Mouse (Mus musculus): ENCODE results near the gene Raf1. TPM values are rescaled to one million over a fixed set of nuclear protein-coding genes. Genes with fewer than 3 reads are reported as not detected.
A peak's percentile ranks its signal among the peaks of the same experiment; 100 is the strongest.

The Raf1 gene
- 89.1 and 89.4 TPM in 2 replicates for polyA plus RNA-seq (2012; ENCODE audit: insufficient read depth, insufficient read length, missing spikeins)

- peak within 1 kb of the TSS; percentile 98 for H3K27ac ChIP-seq (ENCODE audit: insufficient read depth, low read depth, low read length)
- no peak for TF ChIP-seq POLR2A (IDR thresholded peaks at IDR 0.05; ENCODE audit: borderline replicate concordance, low read depth, low read length)
- no peak for TF ChIP-seq CTCF (IDR thresholded peaks at IDR 0.05; ENCODE audit: low read depth, low read length)
- peak within 1 kb of the TSS; percentile 98 for H3K4me3 ChIP-seq (ENCODE audit: insufficient read depth, low read length)
- H3K4me1 ChIP-seq (ENCODE audit: control insufficient read depth, insufficient read depth, low read length) = peaks cover 16% of the 10 kb centered on the region
Measured at GRCm38 (mm10) chr6:115676452-115677128, at the start of gene Raf1. Gene Raf1 (minus strand): TSS chr6:115676635.

GRCm38 (mm10) chr6:115722246-115722645, 45.8 kb upstream of the Raf1 start:
- no peak overlapping the region for H3K4me3 ChIP-seq (ENCODE audit: insufficient read depth, low read length)
- H3K4me1 ChIP-seq (ENCODE audit: control insufficient read depth, insufficient read depth, low read length) = peaks cover 7% of the 10 kb centered on the region
- TF ChIP-seq CTCF (IDR thresholded peaks at IDR 0.05; ENCODE audit: low read depth, low read length) (no peak), POLR2A (IDR thresholded peaks at IDR 0.05; ENCODE audit: borderline replicate concordance, low read depth, low read length) (no peak)
- H3K27ac ChIP-seq (ENCODE audit: insufficient read depth, low read depth, low read length) = no peak overlapping the region

- TF ChIP-seq POLR2A (IDR thresholded peaks at IDR 0.05; ENCODE audit: borderline replicate concordance, low read depth, low read length) (no peak), CTCF (IDR thresholded peaks at IDR 0.05; ENCODE audit: low read depth, low read length) (no peak)
- H3K27ac ChIP-seq (ENCODE audit: insufficient read depth, low read depth, low read length) = no peak overlapping the region
Measured at GRCm38 (mm10) chr6:115717715-115718558, 41.5 kb upstream of the Raf1 start.

GRCm38 (mm10) chr6:115717101-115717652, 40.7 kb upstream of the Raf1 start:
- TF ChIP-seq POLR2A (IDR thresholded peaks at IDR 0.05; ENCODE audit: borderline replicate concordance, low read depth, low read length) (no peak), CTCF (IDR thresholded peaks at IDR 0.05; ENCODE audit: low read depth, low read length) (no peak)
- Histone ChIP-seq H3K4me1 (ENCODE audit: control insufficient read depth, insufficient read depth, low read length) (peaks cover 11% of the 10 kb centered on the region), H3K4me3 (ENCODE audit: insufficient read depth, low read length) (no peak overlapping the region), H3K27ac (ENCODE audit: insufficient read depth, low read depth, low read length) (no peak overlapping the region)

More at GRCm38 (mm10) chr6:115717715-115718558, 41.5 kb upstream of the Raf1 start:
- Histone ChIP-seq H3K4me3 (ENCODE audit: insufficient read depth, low read length) (peak overlapping the region; percentile 46), H3K4me1 (ENCODE audit: control insufficient read depth, insufficient read depth, low read length) (peaks cover 11% of the 10 kb centered on the region)

- TF ChIP-seq POLR2A (IDR thresholded peaks at IDR 0.05; ENCODE audit: borderline replicate concordance, low read depth, low read length) (no peak), CTCF (IDR thresholded peaks at IDR 0.05; ENCODE audit: low read depth, low read length) (no peak)
Measured at GRCm38 (mm10) chr6:115711261-115711660, 34.8 kb upstream of the Raf1 start.

GRCm38 (mm10) chr6:115702901-115703300, 26.5 kb upstream of the Raf1 start:
- no peak overlapping the region for H3K27ac ChIP-seq (ENCODE audit: insufficient read depth, low read depth, low read length)
- no peak overlapping the region for H3K4me3 ChIP-seq (ENCODE audit: insufficient read depth, low read length)
- TF ChIP-seq POLR2A (IDR thresholded peaks at IDR 0.05; ENCODE audit: borderline replicate concordance, low read depth, low read length) = no peak
- no peak for TF ChIP-seq CTCF (IDR thresholded peaks at IDR 0.05; ENCODE audit: low read depth, low read length)
- H3K4me1 ChIP-seq (ENCODE audit: control insufficient read depth, insufficient read depth, low read length) = peaks cover 10% of the 10 kb centered on the region

More at GRCm38 (mm10) chr6:115711261-115711660, 34.8 kb upstream of the Raf1 start:
- Histone ChIP-seq H3K4me3 (ENCODE audit: insufficient read depth, low read length) (no peak overlapping the region), H3K27ac (ENCODE audit: insufficient read depth, low read depth, low read length) (no peak overlapping the region), H3K4me1 (ENCODE audit: control insufficient read depth, insufficient read depth, low read length) (peaks cover 16% of the 10 kb centered on the region)

- no peak overlapping the region for H3K27ac ChIP-seq (ENCODE audit: insufficient read depth, low read depth, low read length)
- TF ChIP-seq CTCF (IDR thresholded peaks at IDR 0.05; ENCODE audit: low read depth, low read length) (peak; percentile 24; the same call in 1 of the 2 replicates), POLR2A (IDR thresholded peaks at IDR 0.05; ENCODE audit: borderline replicate concordance, low read depth, low read length) (no peak)
Measured at GRCm38 (mm10) chr6:115701302-115701701, 24.9 kb upstream of the Raf1 start.

GRCm38 (mm10) chr6:115700778-115701177, 24.3 kb upstream of the Raf1 start:
- peaks cover 19% of the 10 kb centered on the region for H3K4me1 ChIP-seq (ENCODE audit: control insufficient read depth, insufficient read depth, low read length)
- TF ChIP-seq POLR2A (IDR thresholded peaks at IDR 0.05; ENCODE audit: borderline replicate concordance, low read depth, low read length) (no peak), CTCF (IDR thresholded peaks at IDR 0.05; ENCODE audit: low read depth, low read length) (no peak)
- no peak overlapping the region for H3K4me3 ChIP-seq (ENCODE audit: insufficient read depth, low read length)
- no peak overlapping the region for H3K27ac ChIP-seq (ENCODE audit: insufficient read depth, low read depth, low read length)

More at GRCm38 (mm10) chr6:115701302-115701701, 24.9 kb upstream of the Raf1 start:
- Histone ChIP-seq H3K4me1 (ENCODE audit: control insufficient read depth, insufficient read depth, low read length) (peaks cover 19% of the 10 kb centered on the region), H3K4me3 (ENCODE audit: insufficient read depth, low read length) (no peak overlapping the region)

GRCm38 (mm10) chr6:115698699-115699098, 22.3 kb upstream of the Raf1 start:
- H3K27ac ChIP-seq (ENCODE audit: insufficient read depth, low read depth, low read length) = no peak overlapping the region
- no peak for TF ChIP-seq POLR2A (IDR thresholded peaks at IDR 0.05; ENCODE audit: borderline replicate concordance, low read depth, low read length)
- peak; percentile 52 for TF ChIP-seq CTCF (IDR thresholded peaks at IDR 0.05; ENCODE audit: low read depth, low read length)
- no peak overlapping the region for H3K4me3 ChIP-seq (ENCODE audit: insufficient read depth, low read length)
- H3K4me1 ChIP-seq (ENCODE audit: control insufficient read depth, insufficient read depth, low read length) = peaks cover 35% of the 10 kb centered on the region
